Mouse (Mus musculus) monocyte, adult 2 months (primary cell): ENCODE measurements at regions not wholly inside any gene's neighbourhood (a gene's known extent, or its start where the extent isn't known, plus 50 kb on each side); places are given as distances from the start of the nearest gene placed in this dataset.

Source experiments
- DNase-seq, 2 experiments: peaks; one replicate each; pipeline ENCODE4 v3.0.0; 2022; ENCODE audit warnings: low spot score in 2 of 2, low read depth in 1 of 2

- no peak for DNase-seq
Observed at GRCm38 (mm10) chr12:79917634-79918289, 195.1 kb downstream of the Zfp36l1 start.

- DNase-seq = no peak
Observed at GRCm38 (mm10) chr12:79916896-79917633, 195.7 kb downstream of the Zfp36l1 start.

- DNase-seq = no peak
Observed at GRCm38 (mm10) chr12:79913898-79914297, 198.9 kb downstream of the Zfp36l1 start.

GRCm38 (mm10) chr12:79912281-79913063 is 200.3 kb downstream of the Zfp36l1 start:
- DNase-seq = no peak

GRCm38 (mm10) chr12:79910884-79911759 is 201.7 kb downstream of the Zfp36l1 start:
- DNase-seq = peak; percentile 6 to 16

GRCm38 (mm10) chr12:79907583-79907982 is 205.2 kb downstream of the Zfp36l1 start:
- DNase-seq = no peak

- DNase-seq = no peak
Observed at GRCm38 (mm10) chr12:79906738-79907365, 206.0 kb downstream of the Zfp36l1 start.

DNA sequence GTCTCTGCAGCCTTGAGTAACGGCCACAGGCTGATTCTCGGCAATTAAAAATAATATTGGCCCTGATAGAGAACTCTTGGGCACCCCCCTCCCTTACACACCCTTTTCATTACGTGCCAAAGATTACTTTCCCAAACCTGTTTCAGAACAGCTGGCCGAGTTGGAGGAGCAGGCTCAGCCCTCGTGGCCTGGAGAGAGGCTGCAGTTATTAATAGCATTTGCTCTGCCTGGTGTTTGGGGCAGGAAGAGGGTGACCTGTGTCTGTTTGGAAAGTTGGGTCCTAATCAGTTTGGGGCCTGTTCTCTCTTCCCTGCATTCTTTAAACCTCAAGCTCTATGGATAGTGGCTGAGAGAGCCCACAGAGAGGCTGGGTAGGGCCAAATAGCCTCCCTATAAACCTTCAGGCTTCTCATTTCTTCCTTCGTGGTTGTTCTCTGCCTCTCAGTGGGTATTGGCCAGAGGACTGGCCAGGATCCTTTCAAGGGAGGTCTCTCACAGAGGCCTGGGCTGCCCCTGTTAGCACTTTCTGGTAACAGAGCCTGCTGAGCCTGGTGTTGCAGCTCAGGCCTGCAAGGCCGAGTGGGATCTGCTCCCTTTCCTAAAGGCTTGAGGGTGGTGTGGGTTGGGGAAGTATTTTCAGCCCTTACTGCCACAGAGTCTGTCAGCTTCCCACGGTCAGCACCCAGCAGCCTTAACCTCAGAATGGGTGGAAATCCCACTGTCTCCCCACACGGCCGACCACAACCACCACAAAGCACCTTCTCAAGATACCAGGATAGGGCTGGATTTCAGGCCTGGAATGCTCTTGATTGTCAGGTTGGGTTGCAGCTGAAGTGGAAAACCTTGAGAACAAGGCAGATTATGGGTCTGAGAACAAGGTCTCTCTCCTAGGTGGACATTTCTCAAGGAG is 206.7 kb downstream of the Zfp36l1 start:
- no peak for DNase-seq

GRCm38 (mm10) chr12:79904913-79905549 is 207.8 kb downstream of the Zfp36l1 start:
- no peak for DNase-seq

DNA sequence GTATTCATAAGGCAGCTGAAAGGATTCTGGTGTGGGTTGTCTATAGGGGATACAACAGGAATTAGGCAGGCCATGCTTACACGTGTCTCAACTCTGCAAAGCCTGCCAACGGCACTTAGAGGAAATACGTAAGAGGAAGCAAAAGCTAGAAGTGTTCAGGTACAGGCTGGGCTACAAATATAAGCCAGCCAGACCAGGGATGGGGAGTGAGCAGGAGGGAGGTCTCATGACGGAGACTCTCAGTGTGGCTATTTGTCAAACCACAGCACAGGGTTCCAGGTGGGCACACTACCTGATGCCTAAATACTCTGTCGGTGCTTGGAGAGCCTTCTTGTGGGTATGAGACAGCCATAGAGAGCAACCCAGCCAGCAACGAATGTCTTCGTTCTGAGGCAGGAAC is 210.1 kb downstream of the Zfp36l1 start:
- DNase-seq = no peak

- no peak for DNase-seq
Observed at GRCm38 (mm10) chr12:79902163-79902562, 210.7 kb downstream of the Zfp36l1 start.

GRCm38 (mm10) chr12:79898198-79898930 is 214.4 kb downstream of the Zfp36l1 start:
- no peak for DNase-seq

- DNase-seq = no peak
Observed at GRCm38 (mm10) chr12:79895975-79896374, 216.8 kb downstream of the Zfp36l1 start.

DNA sequence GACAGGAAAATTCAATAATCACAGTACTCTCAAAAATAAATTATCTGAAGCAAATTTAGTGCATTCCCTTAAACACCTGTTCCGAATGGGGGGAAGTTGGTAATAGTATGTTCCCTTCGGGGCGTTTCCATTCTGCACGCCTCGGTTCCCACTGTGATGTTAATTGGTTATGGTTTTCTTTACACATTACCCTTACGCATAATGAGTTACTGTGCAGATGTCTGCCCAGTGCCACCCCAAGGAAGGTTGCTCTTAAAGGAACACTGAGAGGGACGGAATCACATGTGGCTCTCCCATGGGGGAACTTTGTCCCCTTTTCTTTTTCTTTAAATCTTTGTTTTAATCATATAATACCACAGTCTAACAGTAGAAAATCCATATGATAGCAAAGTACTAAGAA is 217.5 kb downstream of the Zfp36l1 start:
- DNase-seq = no peak

- no peak for DNase-seq
Observed at GRCm38 (mm10) chr12:79892871-79893270, 219.9 kb downstream of the Zfp36l1 start.

DNA sequence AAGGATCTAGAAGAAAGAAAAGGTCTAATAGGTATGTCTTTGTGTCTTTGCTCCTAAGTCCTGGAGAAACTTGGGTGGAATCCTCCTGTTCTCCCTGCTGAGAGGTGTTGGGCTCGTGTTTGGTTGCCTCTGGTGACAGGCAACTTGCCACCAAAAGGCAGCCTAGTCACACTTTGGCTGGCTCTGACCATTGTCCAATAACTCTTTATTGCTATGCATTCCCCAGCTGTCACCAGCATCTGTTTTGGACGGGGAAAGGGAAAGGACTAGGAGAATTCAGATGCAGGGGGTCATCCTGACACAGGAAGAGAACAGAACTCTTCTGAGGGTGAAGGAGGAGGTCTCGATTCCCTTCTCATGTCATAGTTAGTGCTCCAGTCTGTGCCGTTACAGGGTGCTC is 220.9 kb downstream of the Zfp36l1 start:
- DNase-seq = no peak

GRCm38 (mm10) chr12:79890887-79891286 is 221.9 kb downstream of the Zfp36l1 start:
- no peak for DNase-seq

DNA sequence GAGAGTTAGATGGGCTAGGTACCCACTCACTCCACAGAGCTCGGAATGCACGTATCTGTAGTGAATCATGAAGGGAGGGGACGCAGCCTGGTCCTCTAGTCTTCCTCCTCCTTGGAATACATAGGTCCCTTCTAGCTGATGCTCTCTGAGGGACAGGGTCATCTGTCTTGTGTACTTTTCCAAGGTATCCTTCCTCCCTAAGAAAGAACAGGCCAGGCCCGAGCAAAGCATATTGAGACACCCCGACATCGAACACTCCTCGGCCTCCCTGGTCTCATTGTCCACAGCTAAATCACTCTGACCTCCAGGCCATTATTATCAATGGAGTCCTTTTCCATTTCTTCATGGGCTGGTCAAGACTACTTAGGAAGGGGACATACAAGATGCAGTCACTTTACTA is 222.5 kb downstream of the Zfp36l1 start:
- no peak for DNase-seq
